Mouse (Mus musculus) brain, embryonic 14.5 days (tissue): ENCODE measurements at regions not wholly inside any gene's neighbourhood (a gene's known extent, or its start where the extent isn't known, plus 50 kb on each side); places are given as distances from the start of the nearest gene placed in this dataset.

ENCODE experiments used
- CTCF ChIP-seq: fragments of 200-500 bp; IDR thresholded peaks from 2 replicates; pipeline ENCODE4 v1.5.1; 2012; ENCODE audit warnings: inconsistent platforms, mild to moderate bottlenecking, moderate library complexity, borderline replicate concordance; ENCODE audit not compliant: insufficient read depth, insufficient read length; ENCODE audit errors: extremely low read depth
- POLR2A ChIP-seq: fragments of 200-500 bp; IDR thresholded peaks from 2 replicates; pipeline ENCODE4 v1.6.1; 2012; ENCODE audit warnings: mild to moderate bottlenecking, inconsistent platforms, borderline replicate concordance; ENCODE audit not compliant: poor library complexity, insufficient read depth, insufficient read length, severe bottlenecking; ENCODE audit errors: extremely low read depth

GRCm38 (mm10) chr10:16618752-16619151 lies 1104.3 kb upstream of the Cited2 start:
- no peak for TF ChIP-seq CTCF
- TF ChIP-seq POLR2A = no peak
